Mouse (Mus musculus) urinary bladder, postnatal 0 days (tissue): Measurements from ENCODE around the gene Flt3. TPM values are rescaled to one million over a fixed set of nuclear protein-coding genes. Genes with fewer than 3 reads are reported as not detected.

Experiments
- microRNA-seq: library from miRNA; unstranded; fragments of <30 nt; microRNA quantifications from one replicate; pipeline ENCODE4, GENCODE M21; 2016
- polyA plus RNA-seq: library from polyadenylated mRNA; unstranded; fragments of >200 nt; fragmentation: Nextera tagmentation; extraction: Ambion mirVana; gene quantifications from 2 replicates; pipeline ENCODE4 v1.2.1, GENCODE M21; 2015

The Flt3 gene
- 0.06 TPM in 1 of 2 replicates, not detected in the other for polyA plus RNA-seq

GRCm38 (mm10) chr5:147399843-147400504 lies at the start of gene Flt3:
TSS of gene Flt3 (minus strand) at chr5:147400489.

GRCm38 (mm10) chr5:147429535-147430305 lies 29.4 kb upstream of the Flt3 start, which contains the start of gene Pan3:
TSS of gene Pan3 (plus strand) at chr5:147430161.

GRCm38 (mm10) chr5:147322183-147322582 lies 78.1 kb downstream of the Flt3 start, which contains the start of gene Urad:
TSS of gene Urad (minus strand) at chr5:147322440.

GRCm38 (mm10) chr5:147306638-147307397 lies 93.5 kb downstream of the Flt3 start, which contains the start of gene Cdx2:
TSS of gene Cdx2 (minus strand) at chr5:147307270.

Small RNAs within 50 kb of the gene (microRNA-seq; reads per million reads assigned to microRNA genes)
- not detected for gene Mir7k

Other genes starting within 250 kb of the Flt3 start
- not detected in 2 replicates for gene Gsx1, start 211.8 kb downstream of the Flt3 start, polyA plus RNA-seq
- not detected in 2 replicates for gene Pdx1, start 130.5 kb downstream of the Flt3 start, polyA plus RNA-seq
- not detected in 2 replicates for gene Cdx2, start 93.2 kb downstream of the Flt3 start, polyA plus RNA-seq
- gene Urad, start 78.0 kb downstream of the Flt3 start, polyA plus RNA-seq, result not detected in 2 replicates
- gene Pan3, start 29.7 kb upstream of the Flt3 start, polyA plus RNA-seq, result 36.8 and 38.6 TPM in 2 replicates